Mouse (Mus musculus) left cerebral cortex, adult 8-10 months (tissue): ENCODE data around the gene Fuca1. TPM values are rescaled to one million over a fixed set of nuclear protein-coding genes. Genes with fewer than 3 reads are reported as not detected.
"Not testable (repeated sequence)": the region's sequence is repeated elsewhere in the genome, so short reads cannot be mapped to it uniquely, and the experiment has no call there.

Experiments
- DNase-seq, 2 experiments: peaks; one replicate each; pipeline ENCODE4 v3.0.0; 2022; ENCODE audit warnings: low spot score in 2 of 2
- total RNA-seq, 4 experiments: library from RNA; stranded (reverse); gene quantifications; 2 replicates each; pipeline ENCODE4 v1.2.4; 2022

Fuca1 gene
- total RNA-seq, 4 experiments from 2014 or later = 33.5 to 54.6 (median 51.0) TPM

DNA sequence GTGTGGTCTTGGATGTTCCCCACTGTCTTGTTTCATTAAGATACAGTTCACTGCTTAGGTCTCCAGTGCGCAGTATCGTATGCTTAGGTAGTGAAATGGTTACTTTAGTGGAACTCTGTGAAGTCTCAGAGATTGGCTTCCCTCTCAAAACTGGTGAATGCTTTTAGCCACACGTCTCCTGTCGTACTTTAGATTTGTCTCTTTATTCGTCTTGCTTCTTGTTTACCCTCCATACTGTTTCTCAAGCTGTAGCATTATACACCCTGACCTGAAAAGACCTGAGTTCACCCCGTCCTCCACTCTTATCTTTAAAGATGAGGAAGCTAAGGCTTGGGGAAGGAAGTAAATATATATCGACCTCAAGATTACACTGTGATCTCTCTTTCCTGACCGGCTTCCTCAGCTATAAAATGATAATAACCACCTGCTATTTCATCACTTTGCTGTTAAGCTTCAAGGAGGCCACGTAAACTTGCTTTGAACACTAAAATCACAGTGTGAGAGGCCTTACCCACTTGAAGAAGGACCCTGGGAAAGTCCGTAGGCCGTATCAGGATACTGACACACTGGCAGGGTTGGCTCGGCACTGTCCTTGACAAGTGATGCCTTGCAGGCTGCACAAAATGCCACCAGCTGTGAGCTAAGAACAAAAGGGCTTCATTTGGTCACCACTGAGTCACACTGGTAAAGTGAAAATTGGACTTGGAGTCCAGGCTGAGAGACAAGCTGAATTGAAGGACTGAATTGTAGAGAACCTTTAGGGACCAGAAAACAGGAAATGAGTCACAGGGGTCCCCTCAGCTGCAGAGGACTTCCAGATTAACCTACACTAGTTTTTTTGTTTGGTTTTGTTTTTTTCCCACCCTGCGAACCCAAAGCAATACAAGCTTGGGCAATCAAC is 52.6 kb downstream of the Fuca1 start:
- DNase-seq = no peak

DNA sequence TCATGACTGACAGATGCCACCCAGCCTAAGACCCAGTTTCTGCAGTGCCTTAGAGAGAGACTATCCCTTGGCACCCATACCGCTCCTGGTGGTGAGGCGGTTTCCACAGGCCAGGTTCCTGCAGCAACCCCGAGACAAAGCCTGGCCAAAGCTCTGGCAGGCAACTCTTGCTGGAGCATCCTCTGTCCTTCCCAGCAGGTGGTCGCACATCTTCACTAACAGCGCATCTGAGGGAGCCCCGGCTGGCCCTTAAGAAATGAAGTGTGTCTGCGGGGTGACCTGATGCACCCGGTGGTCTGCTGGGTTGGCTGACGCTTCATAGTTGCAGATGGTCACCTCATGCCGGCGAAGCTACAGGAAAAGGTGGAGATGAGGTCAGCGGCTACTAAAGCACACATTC is 55.6 kb downstream of the Fuca1 start:
- no peak for DNase-seq

GRCm38 (mm10) chr4:135980223-135980622 is 59.7 kb downstream of the Fuca1 start:
- DNase-seq = not testable (repeated sequence)

GRCm38 (mm10) chr4:135981524-135982063 is 61.1 kb downstream of the Fuca1 start:
- DNase-seq = peak in 1 of 2 experiments; percentile 77

GRCm38 (mm10) chr4:135984556-135984955 is 64.0 kb downstream of the Fuca1 start:
- DNase-seq = no peak

DNA sequence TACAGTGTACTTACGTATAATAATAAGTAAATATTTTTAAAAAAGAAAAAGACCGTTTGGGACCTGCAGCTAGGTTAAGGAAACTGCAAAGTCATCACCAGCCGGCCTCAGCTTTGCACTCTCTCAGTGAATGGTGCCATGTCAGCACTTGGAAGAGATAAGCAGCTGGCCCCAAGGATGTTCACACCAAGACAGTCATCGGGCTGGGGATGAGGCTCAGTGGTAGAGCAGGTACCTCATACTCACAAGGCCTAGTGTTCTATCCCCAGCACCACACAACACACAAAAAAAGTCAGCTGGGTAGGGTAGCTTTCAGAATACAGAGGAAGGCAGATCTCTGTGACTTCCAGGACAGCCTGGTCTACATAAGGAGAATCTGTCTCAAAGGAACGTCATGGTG is 64.7 kb downstream of the Fuca1 start:
- DNase-seq = no peak

GRCm38 (mm10) chr4:135985769-135986168 is 65.2 kb downstream of the Fuca1 start:
- no peak for DNase-seq

- no peak for DNase-seq
These were observed 65.9 kb downstream of the Fuca1 start for GRCm38 (mm10) chr4:135986301-135986942.

DNA sequence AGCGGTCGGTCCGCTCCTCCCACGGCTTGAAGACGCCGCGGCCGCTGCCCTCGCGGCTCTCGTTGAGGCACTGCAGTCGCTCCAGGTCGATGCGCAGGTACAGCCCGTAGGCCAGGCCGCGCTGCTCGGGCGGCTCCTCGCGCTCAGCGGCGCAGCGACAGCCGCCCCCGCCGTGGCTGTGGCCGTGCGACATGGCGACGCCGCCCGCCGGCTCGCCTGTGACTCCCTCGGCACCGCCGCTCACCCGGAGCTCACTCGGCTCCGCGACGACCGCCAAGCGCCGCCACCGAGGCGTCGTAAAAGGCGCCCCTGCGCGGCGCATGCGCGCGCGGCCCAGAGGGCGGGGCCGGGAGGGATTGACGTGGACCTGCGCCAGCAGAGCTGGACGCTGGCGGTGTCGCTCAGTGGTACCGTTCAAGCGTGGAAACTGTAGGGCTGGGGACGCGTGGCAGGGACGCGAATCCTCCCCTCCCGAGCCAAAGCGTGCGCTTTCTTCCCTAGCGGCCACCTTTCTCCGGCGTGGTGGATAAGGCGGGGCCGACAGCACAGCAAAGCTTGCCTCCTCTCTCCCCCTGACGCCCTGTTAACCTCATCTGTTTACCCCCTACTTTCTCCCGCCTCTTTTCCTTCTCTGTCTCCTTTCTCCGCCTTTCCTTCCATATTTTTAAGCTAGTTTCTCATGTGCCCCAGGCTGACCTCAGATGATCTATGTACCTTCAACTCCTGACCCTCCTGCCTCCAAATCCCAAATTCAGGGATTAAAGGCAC is 66.6 kb downstream of the Fuca1 start, which contains the start of gene Pithd1:
Gene Pithd1, minus strand, starts transcription at position 322 of the 768 bp plus-strand sequence.
- peak; percentile 86 to 91 for DNase-seq

DNA sequence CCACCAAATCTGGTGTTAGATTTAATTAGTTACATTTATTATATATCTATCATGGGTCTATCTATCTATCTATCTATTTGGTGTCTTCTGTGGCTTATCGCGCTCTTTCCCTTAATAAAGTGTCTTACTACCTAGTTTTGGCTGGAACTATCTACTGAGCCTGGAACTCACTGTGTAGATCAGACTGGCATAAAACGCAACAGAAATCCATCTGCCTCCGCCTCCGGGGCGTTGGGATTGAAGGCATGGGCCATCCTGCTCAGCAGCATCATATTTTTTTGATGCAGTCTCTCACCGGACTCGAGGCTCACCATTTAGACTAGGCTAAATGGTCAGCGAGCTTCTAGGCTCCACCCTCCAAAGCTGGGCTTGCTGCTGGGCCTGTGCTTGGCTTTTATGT is 67.2 kb downstream of the Fuca1 start:
- no peak for DNase-seq

Other genes starting within 250 kb of the Fuca1 start
- gene Ifnlr1, start 234.4 kb upstream of the Fuca1 start, total RNA-seq = under 1 TPM; 0.27 to 0.37 (median 0.32) TPM
- gene Il22ra1, start 192.6 kb upstream of the Fuca1 start, total RNA-seq = under 1 TPM in 1 of 4 experiments, not detected in 3; 0.14 TPM
- gene Myom3, start 161.0 kb upstream of the Fuca1 start, total RNA-seq = 1 to 10 TPM in 3 of 4 experiments, under 1 TPM in 1; 0.98 to 1.7 (median 1.1) TPM
- 10 to 100 TPM; 60.1 to 69.5 (median 63.3) TPM for gene Srsf10, start 65.0 kb upstream of the Fuca1 start, total RNA-seq
- gene Pnrc2, start 46.9 kb upstream of the Fuca1 start, total RNA-seq = 10 to 100 TPM; 39.6 to 49.8 (median 44.9) TPM
- gene Cnr2, start 25.3 kb upstream of the Fuca1 start, total RNA-seq = under 1 TPM; 0.13 to 0.74 (median 0.40) TPM
- gene Hmgcl, start 25.7 kb downstream of the Fuca1 start, total RNA-seq = 10 to 100 TPM; 35.7 to 39.3 (median 37.6) TPM
- 10 to 100 TPM; 21.7 to 26.5 (median 23.4) TPM for gene Gale, start 43.0 kb downstream of the Fuca1 start, total RNA-seq
- gene Lypla2, start 51.9 kb downstream of the Fuca1 start, total RNA-seq = 10 to 100 TPM; 77.5 to 92.7 (median 82.3) TPM
- 10 to 100 TPM; 82.0 to 99.8 (median 91.3) TPM for gene Pithd1, start 66.5 kb downstream of the Fuca1 start, total RNA-seq
- 10 to 100 TPM; 28.3 to 29.0 (median 28.6) TPM for gene Eloa, start 101.0 kb downstream of the Fuca1 start, total RNA-seq
- gene Rpl11, start 132.7 kb downstream of the Fuca1 start, total RNA-seq = 100 to 1,000 TPM; 194 to 341 (median 271) TPM
- 10 to 100 TPM; 34.7 to 39.3 (median 38.4) TPM for gene Id3, start 222.8 kb downstream of the Fuca1 start, total RNA-seq